Mouse (Mus musculus): ENCODE results near the gene Cyp4f14.

GRCm38 (mm10) chr17:32939831-32940230 lies 22.7 kb upstream of the Cyp4f14 start:
- TF ChIP-seq CTCF (IDR thresholded peaks at IDR 0.05; ENCODE audit: extremely low read depth, insufficient read depth, low read length): no peak
- no peak for TF ChIP-seq POLR2A (IDR thresholded peaks at IDR 0.05; ENCODE audit: extremely low read depth, insufficient read depth, low read length)
